Mouse (Mus musculus) heart, embryonic 15.5 days (tissue): ENCODE measurements around the gene Iqcf6. TPM values are rescaled to one million over a fixed set of nuclear protein-coding genes. Genes with fewer than 3 reads are reported as not detected.

Experiments
- ATAC-seq: fragments of 200-750 bp; cut with Nextera tagmentation; replicated peaks from 2 replicates; pipeline ENCODE4 v1.8.0; 2017; ENCODE audit warnings: low read depth, moderate TSS enrichment; ENCODE audit not compliant: insufficient number of reproducible peaks, insufficient read depth, low FRiP score
- H3K27ac ChIP-seq: fragments of 300-500 bp; sonication (generic); 2 replicates; pipeline ENCODE4 v1.5.1; 2015; ENCODE audit warnings: mild to moderate bottlenecking, inconsistent platforms
- H3K27me3 ChIP-seq: fragments of 300-500 bp; sonication (generic); 2 replicates; pipeline ENCODE4 v1.6.1; 2015; ENCODE audit warnings: inconsistent platforms
- H3K36me3 ChIP-seq: fragments of 300-500 bp; sonication (generic); 2 replicates; pipeline ENCODE4 v1.6.1; 2015; ENCODE audit warnings: mild to moderate bottlenecking, inconsistent platforms
- H3K4me1 ChIP-seq: fragments of 300-500 bp; sonication (generic); replicated peaks from 2 replicates; pipeline ENCODE4 v1.6.1; 2015; ENCODE audit warnings: inconsistent platforms
- H3K4me2 ChIP-seq: fragments of 300-500 bp; sonication (generic); 2 replicates; pipeline ENCODE4 v1.6.1; 2015; ENCODE audit warnings: inconsistent platforms, mild to moderate bottlenecking, moderate library complexity
- H3K4me3 ChIP-seq: fragments of 300-500 bp; sonication (generic); 2 replicates; pipeline ENCODE4 v1.5.1; 2015; ENCODE audit warnings: mild to moderate bottlenecking, inconsistent platforms
- H3K9ac ChIP-seq: fragments of 300-500 bp; sonication (generic); 2 replicates; pipeline ENCODE4 v1.6.1; 2015; ENCODE audit warnings: mild to moderate bottlenecking, inconsistent platforms
- H3K9me3 ChIP-seq: fragments of 300-500 bp; sonication (generic); replicated peaks from 2 replicates; pipeline ENCODE4 v1.6.1; 2016; ENCODE audit warnings: inconsistent platforms
- WGBS: fragments of 180-500 bp; shearing (Covaris S2); methylation state at CpG from one replicate; pipeline ENCODE4 v1.1.7; 2015; ENCODE audit warnings: mixed read lengths; 5-methylcytosine and 5-hydroxymethylcytosine counted together
- polyA plus RNA-seq: library from polyadenylated mRNA; unstranded; fragments of >200 nt; fragmentation: Nextera tagmentation; extraction: Ambion mirVana; gene quantifications from 2 replicates; pipeline ENCODE4 v1.2.1, GENCODE M21; 2015

Gene Iqcf6
- polyA plus RNA-seq, 1 experiment from 2014 or later = not detected

- ATAC-seq = no peak
- Histone ChIP-seq H3K27me3 (peaks cover 40% of the 10 kb centered on the region), H3K4me2 (no peak overlapping the region), H3K9ac (no peak overlapping the region), H3K27ac (no peak overlapping the region), H3K9me3 (no peaks in the 10 kb centered on the region), H3K36me3 (peaks cover 30% of the 10 kb centered on the region), H3K4me3 (no peak overlapping the region), H3K4me1 (peaks cover 18% of the 10 kb centered on the region)
- 27% methylated on average over 5 of the region's 5 CpGs for WGBS
Measured at GRCm38 (mm10) chr9:106657592-106657991, 31.2 kb downstream of the Iqcf6 start.

GRCm38 (mm10) chr9:106659441-106659840 lies 33.1 kb downstream of the Iqcf6 start:
- no peak overlapping the region for H3K27ac ChIP-seq
- H3K4me2 ChIP-seq = no peak overlapping the region
- no peak overlapping the region for H3K4me3 ChIP-seq
- peaks cover 26% of the 10 kb centered on the region for H3K27me3 ChIP-seq
- no peak for ATAC-seq
- WGBS = 82% methylated on average over 7 of the region's 7 CpGs
- H3K4me1 ChIP-seq = peaks cover 31% of the 10 kb centered on the region
- no peaks in the 10 kb centered on the region for H3K9me3 ChIP-seq
- no peak overlapping the region for H3K9ac ChIP-seq
- H3K36me3 ChIP-seq = peaks cover 31% of the 10 kb centered on the region

GRCm38 (mm10) chr9:106659935-106660334 lies 33.6 kb downstream of the Iqcf6 start:
- no peak overlapping the region for H3K27ac ChIP-seq
- no peak for ATAC-seq
- H3K4me2 ChIP-seq = no peak overlapping the region
- no peak overlapping the region for H3K4me3 ChIP-seq
- no peak overlapping the region for H3K9ac ChIP-seq
- peaks cover 31% of the 10 kb centered on the region for H3K4me1 ChIP-seq
- no peaks in the 10 kb centered on the region for H3K9me3 ChIP-seq
- WGBS = 90% methylated on average over 1 of the region's 1 CpGs
- H3K36me3 ChIP-seq = peaks cover 33% of the 10 kb centered on the region
- peaks cover 21% of the 10 kb centered on the region for H3K27me3 ChIP-seq

GRCm38 (mm10) chr9:106663200-106663599 lies 36.8 kb downstream of the Iqcf6 start:
- Histone ChIP-seq H3K4me3 (no peak overlapping the region), H3K9me3 (no peaks in the 10 kb centered on the region), H3K9ac (no peak overlapping the region), H3K4me2 (no peak overlapping the region), H3K36me3 (peaks cover 35% of the 10 kb centered on the region), H3K4me1 (peaks cover 23% of the 10 kb centered on the region), H3K27ac (0 out of 2 replicates have a peak overlapping the region, but pooled peaks have one; percentile 16), H3K27me3 (no peaks in the 10 kb centered on the region)
- peak; percentile 45; the same call in 1 of the 2 replicates for ATAC-seq
- WGBS = 47% methylated on average over 6 of the region's 6 CpGs

DNA sequence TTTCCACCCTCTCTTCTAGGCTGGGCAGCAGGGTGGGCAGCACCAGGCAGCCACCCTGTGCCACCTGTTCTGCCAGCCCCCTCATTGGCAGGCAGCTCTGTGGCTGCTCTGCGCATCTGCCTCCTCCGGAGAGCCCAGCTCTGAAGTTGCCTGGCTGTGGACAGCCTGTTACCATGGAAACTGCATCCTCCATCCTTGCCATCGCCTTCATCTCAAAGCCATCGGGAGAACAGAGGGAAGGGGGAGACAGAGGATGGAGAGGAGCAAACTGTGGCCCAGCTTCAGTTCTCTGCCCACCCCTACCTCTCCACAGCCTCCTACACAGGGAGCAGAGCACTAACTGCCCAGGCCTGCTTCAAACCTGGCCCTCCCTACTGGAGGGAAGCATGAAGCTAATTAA lies 38.1 kb downstream of the Iqcf6 start:
- Histone ChIP-seq H3K4me2 (no peak overlapping the region), H3K4me3 (no peak overlapping the region), H3K36me3 (peaks cover 29% of the 10 kb centered on the region), H3K27me3 (no peaks in the 10 kb centered on the region), H3K27ac (no peak overlapping the region), H3K9ac (no peak overlapping the region), H3K4me1 (peaks cover 23% of the 10 kb centered on the region), H3K9me3 (no peaks in the 10 kb centered on the region)
- no peak for ATAC-seq
- 86% methylated on average over 4 of the region's 4 CpGs for WGBS

GRCm38 (mm10) chr9:106664856-106665255 lies 38.5 kb downstream of the Iqcf6 start:
- no peak overlapping the region for H3K27ac ChIP-seq
- 87% methylated on average over 6 of the region's 6 CpGs for WGBS
- no peaks in the 10 kb centered on the region for H3K27me3 ChIP-seq
- no peak for ATAC-seq
- H3K4me1 ChIP-seq = peaks cover 23% of the 10 kb centered on the region
- no peaks in the 10 kb centered on the region for H3K9me3 ChIP-seq
- H3K36me3 ChIP-seq = peaks cover 27% of the 10 kb centered on the region
- H3K4me3 ChIP-seq = no peak overlapping the region
- no peak overlapping the region for H3K4me2 ChIP-seq
- no peak overlapping the region for H3K9ac ChIP-seq

DNA sequence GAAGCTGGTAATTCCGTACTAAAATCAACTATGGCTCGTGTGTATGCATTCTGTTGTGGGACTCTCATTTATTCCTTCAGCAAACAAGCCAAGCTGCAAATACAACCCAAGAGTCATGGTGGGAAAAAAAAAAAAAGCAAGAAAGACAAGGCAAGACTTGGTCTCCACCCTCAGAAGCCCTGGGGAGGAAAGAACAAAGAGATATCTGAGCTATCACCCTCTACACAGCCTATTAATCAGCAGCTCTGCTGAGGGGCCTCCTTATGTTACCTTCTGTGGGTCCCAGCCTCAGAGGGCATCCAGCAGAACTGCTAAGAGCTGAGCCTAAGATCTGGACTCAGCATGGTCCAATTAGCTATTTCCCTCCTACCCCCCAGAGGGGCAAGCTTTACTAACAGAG lies 47.5 kb downstream of the Iqcf6 start:
- no peak for ATAC-seq
- no peak overlapping the region for H3K4me3 ChIP-seq
- no peaks in the 10 kb centered on the region for H3K9me3 ChIP-seq
- 75% methylated on average over 2 of the region's 2 CpGs for WGBS
- no peak overlapping the region for H3K27ac ChIP-seq
- no peak overlapping the region for H3K9ac ChIP-seq
- 0 out of 2 replicates have a peak, but pooled peaks cover 6% of the 10 kb centered on the region for H3K4me1 ChIP-seq
- H3K4me2 ChIP-seq = no peak overlapping the region
- H3K36me3 ChIP-seq = peaks cover 39% of the 10 kb centered on the region
- H3K27me3 ChIP-seq = no peaks in the 10 kb centered on the region

DNA sequence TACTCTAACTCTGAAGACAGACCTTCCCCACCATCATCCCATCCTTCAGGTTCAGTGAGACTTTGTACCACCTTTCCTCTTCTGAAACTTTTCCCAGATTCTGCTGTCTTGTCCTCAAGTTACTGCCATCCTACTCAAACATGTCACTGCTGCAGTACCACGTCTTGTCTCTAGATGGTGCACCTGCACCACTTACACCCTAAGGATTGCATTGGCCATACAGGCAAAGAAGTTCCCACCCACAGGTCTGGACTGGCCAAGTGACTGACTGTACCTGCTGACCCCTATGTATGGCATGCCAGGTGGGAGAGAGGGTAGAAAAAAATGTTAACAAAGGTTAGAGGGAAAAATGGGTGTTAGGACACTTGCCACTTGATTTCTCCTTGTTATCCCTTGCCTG lies 49.1 kb downstream of the Iqcf6 start:
- Histone ChIP-seq H3K27ac (no peak overlapping the region), H3K36me3 (peaks cover 34% of the 10 kb centered on the region), H3K27me3 (no peaks in the 10 kb centered on the region), H3K4me3 (no peak overlapping the region), H3K4me1 (0 out of 2 replicates have a peak, but pooled peaks cover 6% of the 10 kb centered on the region), H3K4me2 (no peak overlapping the region), H3K9ac (no peak overlapping the region), H3K9me3 (no peaks in the 10 kb centered on the region)
- no peak; the same call in 1 of the 2 replicates for ATAC-seq
- 0% methylated on average over 1 of the region's 1 CpGs for WGBS

GRCm38 (mm10) chr9:106675965-106676364 lies 49.6 kb downstream of the Iqcf6 start:
- Histone ChIP-seq H3K27me3 (no peaks in the 10 kb centered on the region), H3K36me3 (peaks cover 34% of the 10 kb centered on the region), H3K27ac (no peak overlapping the region), H3K9me3 (no peaks in the 10 kb centered on the region), H3K4me1 (0 out of 2 replicates have a peak, but pooled peaks cover 6% of the 10 kb centered on the region), H3K4me3 (no peak overlapping the region), H3K4me2 (no peak overlapping the region), H3K9ac (no peak overlapping the region)
- 75% methylated on average over 9 of the region's 9 CpGs for WGBS
- ATAC-seq = no peak

GRCm38 (mm10) chr9:106676571-106676970 lies 50.2 kb downstream of the Iqcf6 start:
- Histone ChIP-seq H3K4me3 (no peak overlapping the region), H3K27ac (no peak overlapping the region), H3K4me2 (no peak overlapping the region), H3K4me1 (0 out of 2 replicates have a peak, but pooled peaks cover 5% of the 10 kb centered on the region), H3K27me3 (no peaks in the 10 kb centered on the region), H3K9me3 (no peaks in the 10 kb centered on the region), H3K36me3 (peaks cover 32% of the 10 kb centered on the region), H3K9ac (no peak overlapping the region)
- no peak for ATAC-seq
- WGBS = 73% methylated on average over 4 of the region's 4 CpGs
